Mouse (Mus musculus) thymus, adult 2 months (tissue): ENCODE measurements around the gene Car6. TPM values are rescaled to one million over a fixed set of nuclear protein-coding genes. Genes with fewer than 3 reads are reported as not detected.

Experiments
- DNase-seq: peaks from one replicate; pipeline ENCODE4 v3.0.0; 2021
- H3K27ac ChIP-seq: fragments of 200-500 bp; 2 replicates; pipeline ENCODE4 v1.5.1; 2012; ENCODE audit warnings: low read length, control low read depth; ENCODE audit not compliant: control insufficient read depth, insufficient read depth
- H3K27me3 ChIP-seq: fragments of 200-500 bp; 2 replicates; pipeline ENCODE4 v1.6.1; 2012; ENCODE audit warnings: mild to moderate bottlenecking, low read length, moderate library complexity, mixed read lengths; ENCODE audit not compliant: control insufficient read depth, insufficient read depth
- H3K36me3 ChIP-seq: fragments of 200-500 bp; 2 replicates; pipeline ENCODE4 v1.6.1; 2012; ENCODE audit warnings: mild to moderate bottlenecking, low read length, moderate library complexity; ENCODE audit not compliant: control insufficient read depth, insufficient read depth
- H3K4me1 ChIP-seq: fragments of 200-500 bp; replicated peaks from 2 replicates; pipeline ENCODE4 v1.6.1; 2012; ENCODE audit warnings: low read length; ENCODE audit not compliant: control insufficient read depth, insufficient read depth
- H3K4me3 ChIP-seq: fragments of 200-500 bp; 2 replicates; pipeline ENCODE4 v1.5.1; 2012; ENCODE audit warnings: mild to moderate bottlenecking, low read length, control low read depth, moderate library complexity; ENCODE audit not compliant: control insufficient read depth, insufficient read depth
- CTCF ChIP-seq: fragments of 200-500 bp; IDR thresholded peaks from 2 replicates; pipeline ENCODE4 v1.5.1; 2012; ENCODE audit warnings: mild to moderate bottlenecking, control low read depth, low read length, moderate library complexity, borderline replicate concordance; ENCODE audit not compliant: control insufficient read depth, poor library complexity, insufficient read depth; ENCODE audit errors: extremely low read depth
- POLR2A ChIP-seq: fragments of 200-500 bp; IDR thresholded peaks from 2 replicates; pipeline ENCODE4 v1.6.1; 2012; ENCODE audit warnings: mild to moderate bottlenecking, low read length, control low read depth, moderate library complexity; ENCODE audit not compliant: control insufficient read depth, poor library complexity, insufficient read depth; ENCODE audit errors: extremely low read depth
- WGBS: fragments of 180-500 bp; shearing (Covaris S2); methylation state at CpG from one replicate; pipeline ENCODE4 v1.1.7; 2018; 5-methylcytosine and 5-hydroxymethylcytosine counted together
- polyA plus RNA-seq: library from polyadenylated mRNA; depleted of rRNA; stranded (reverse); fragments of >200 nt; gene quantifications from 2 replicates; pipeline ENCODE4 v1.2.3, GENCODE M21; 2012

Gene Car6
- polyA plus RNA-seq, 1 experiment, result 0.40 TPM

DNA sequence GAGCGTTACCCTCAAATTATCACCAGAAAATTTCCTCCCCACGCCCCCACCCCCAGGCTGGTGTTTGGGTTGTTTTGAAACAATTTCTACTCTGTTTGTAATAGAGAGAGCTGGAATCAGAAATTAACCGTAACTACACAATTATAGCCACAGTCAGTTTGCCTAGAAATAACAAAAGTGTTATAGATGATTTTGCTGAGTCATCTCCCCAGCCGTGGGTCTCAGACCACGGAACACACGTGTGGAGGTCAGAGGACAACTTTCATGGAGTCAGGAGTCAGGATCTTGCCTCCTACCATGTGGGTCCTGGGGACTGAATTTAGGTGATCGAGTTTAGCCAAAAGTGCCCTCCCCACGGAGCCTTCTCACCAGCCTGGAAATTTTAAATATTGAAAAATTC is 24.0 kb downstream of the Car6 start:
- Histone ChIP-seq H3K4me3 (no peak overlapping the region), H3K36me3 (no peaks in the 10 kb centered on the region), H3K27ac (no peak overlapping the region), H3K27me3 (no peaks in the 10 kb centered on the region), H3K4me1 (no peaks in the 10 kb centered on the region)
- TF ChIP-seq POLR2A (no peak), CTCF (no peak)
- 51% methylated on average over 8 of the region's 8 CpGs for WGBS
- no peak for DNase-seq

DNA sequence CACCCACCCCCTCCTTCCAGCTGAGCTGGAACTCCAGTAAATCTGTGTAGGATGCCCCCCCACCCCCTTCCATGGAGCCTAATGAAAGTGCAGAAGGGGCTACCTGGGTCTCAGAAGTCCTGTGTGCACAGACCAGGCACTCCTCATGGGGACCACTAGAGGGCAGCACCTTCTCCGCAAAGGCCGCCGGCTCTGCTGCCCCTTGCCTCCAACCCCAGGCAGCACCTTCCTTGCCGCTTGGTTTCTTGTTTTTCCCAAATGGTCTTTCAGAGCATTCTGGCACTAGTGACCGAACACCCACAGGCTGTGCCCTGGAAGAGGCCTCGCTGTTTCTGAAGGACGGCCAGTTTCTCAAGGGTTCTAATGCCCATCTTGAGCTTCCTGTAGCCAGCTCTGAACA is 24.6 kb downstream of the Car6 start:
- no peaks in the 10 kb centered on the region for H3K27me3 ChIP-seq
- H3K4me1 ChIP-seq, result no peaks in the 10 kb centered on the region
- TF ChIP-seq CTCF (peak; percentile 92), POLR2A (no peak)
- peak; percentile 27 for DNase-seq
- 6% methylated on average over 7 of the region's 7 CpGs for WGBS
- H3K27ac ChIP-seq, result no peak overlapping the region
- no peak overlapping the region for H3K4me3 ChIP-seq
- H3K36me3 ChIP-seq, result no peaks in the 10 kb centered on the region

DNA sequence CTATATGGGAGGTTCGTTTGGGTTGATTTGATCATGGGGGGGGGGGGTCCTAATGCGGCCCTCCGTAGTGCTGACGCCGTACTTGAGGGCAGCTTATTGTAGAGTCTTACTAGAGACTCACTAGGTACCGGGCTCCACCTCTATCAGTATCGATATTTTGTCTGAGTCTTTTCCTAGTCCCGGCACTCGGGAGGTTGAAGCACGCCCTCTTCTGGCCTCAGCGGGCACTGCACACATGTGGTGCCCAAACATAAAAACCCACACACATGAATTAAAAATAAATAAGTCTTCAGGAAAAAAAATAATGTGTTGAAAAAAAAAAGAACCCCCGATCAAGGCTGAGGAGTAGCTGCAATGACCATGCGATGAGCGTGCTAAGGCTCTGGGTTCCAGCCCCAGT is 27.1 kb downstream of the Car6 start:
- Histone ChIP-seq H3K4me1 (no peaks in the 10 kb centered on the region), H3K27me3 (no peaks in the 10 kb centered on the region), H3K36me3 (no peaks in the 10 kb centered on the region), H3K4me3 (no peak overlapping the region), H3K27ac (no peak overlapping the region)
- no peak for TF ChIP-seq POLR2A
- no peak for TF ChIP-seq CTCF
- WGBS, result 97% methylated on average over 14 of the region's 14 CpGs
- no peak for DNase-seq

GRCm38 (mm10) chr4:150173281-150173680 is 27.9 kb downstream of the Car6 start:
- Histone ChIP-seq H3K36me3 (no peaks in the 10 kb centered on the region), H3K27me3 (no peaks in the 10 kb centered on the region), H3K27ac (no peak overlapping the region), H3K4me3 (no peak overlapping the region), H3K4me1 (no peaks in the 10 kb centered on the region)
- WGBS, result 58% methylated on average over 10 of the region's 10 CpGs
- peak; percentile 32 for DNase-seq
- TF ChIP-seq POLR2A (no peak), CTCF (no peak)

DNA sequence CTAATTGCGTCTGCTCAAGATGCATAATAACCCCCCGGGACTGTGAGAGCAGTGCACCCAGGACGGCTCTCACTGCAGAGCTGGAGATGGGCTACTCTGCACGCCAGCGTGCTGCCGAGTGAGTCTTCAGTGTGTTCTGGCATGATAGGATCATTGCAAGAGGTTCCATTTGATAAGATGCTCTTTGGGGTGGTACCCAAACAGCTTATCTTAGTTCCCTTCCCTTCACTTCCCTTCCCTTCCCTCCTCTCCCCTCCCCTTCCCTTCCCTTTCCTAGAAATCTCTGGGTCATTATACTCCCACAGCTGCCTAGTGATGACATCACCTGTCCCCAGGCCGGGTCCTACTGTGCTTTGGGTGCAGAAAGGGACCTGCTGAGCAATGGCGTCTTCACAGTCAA is 29.0 kb downstream of the Car6 start:
- Histone ChIP-seq H3K4me3 (no peak overlapping the region), H3K4me1 (no peaks in the 10 kb centered on the region), H3K36me3 (no peaks in the 10 kb centered on the region), H3K27me3 (no peaks in the 10 kb centered on the region), H3K27ac (no peak overlapping the region)
- TF ChIP-seq CTCF (no peak), POLR2A (no peak)
- no peak for DNase-seq
- 83% methylated on average over 8 of the region's 8 CpGs for whole genome bisulfite sequencing

DNA sequence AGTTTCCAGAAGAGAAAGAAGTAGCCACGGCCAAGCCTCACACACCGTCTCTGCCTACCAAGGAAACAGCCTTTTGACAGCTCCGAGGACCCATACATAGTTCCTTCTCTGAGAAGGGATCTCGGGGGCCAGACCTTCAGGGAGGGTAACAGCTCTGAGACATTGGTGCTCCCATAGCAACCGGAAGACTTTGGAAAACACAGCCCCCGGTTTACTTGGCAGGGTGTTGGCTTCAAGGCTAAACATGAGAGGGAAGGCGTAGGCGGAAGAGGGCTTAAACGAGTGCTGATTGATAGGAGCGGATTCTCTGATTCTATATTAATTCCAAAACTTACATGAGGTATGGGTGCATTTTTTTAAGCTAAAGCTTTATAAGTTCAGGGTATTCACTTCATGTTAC is 32.7 kb downstream of the Car6 start:
- WGBS, result 88% methylated on average over 10 of the region's 10 CpGs
- Histone ChIP-seq H3K27ac (no peak overlapping the region), H3K36me3 (no peaks in the 10 kb centered on the region), H3K4me3 (no peak overlapping the region), H3K27me3 (no peaks in the 10 kb centered on the region), H3K4me1 (no peaks in the 10 kb centered on the region)
- TF ChIP-seq CTCF (no peak), POLR2A (no peak)
- DNase-seq, result no peak

GRCm38 (mm10) chr4:150164875-150165274 is 36.3 kb downstream of the Car6 start:
- Histone ChIP-seq H3K4me1 (no peaks in the 10 kb centered on the region), H3K36me3 (no peaks in the 10 kb centered on the region), H3K27ac (no peak overlapping the region), H3K27me3 (no peaks in the 10 kb centered on the region), H3K4me3 (no peak overlapping the region)
- 79% methylated on average over 13 of the region's 13 CpGs for WGBS
- DNase-seq, result no peak
- no peak for TF ChIP-seq POLR2A
- TF ChIP-seq CTCF, result no peak
